Mouse (Mus musculus): ENCODE measurements around the gene Sash1. TPM values are rescaled to one million over a fixed set of nuclear protein-coding genes. Genes with fewer than 3 reads are reported as not detected.

Sash1 gene
- total RNA-seq, 2 experiments from 2014 or later = 92.0 to 101 TPM

DNA sequence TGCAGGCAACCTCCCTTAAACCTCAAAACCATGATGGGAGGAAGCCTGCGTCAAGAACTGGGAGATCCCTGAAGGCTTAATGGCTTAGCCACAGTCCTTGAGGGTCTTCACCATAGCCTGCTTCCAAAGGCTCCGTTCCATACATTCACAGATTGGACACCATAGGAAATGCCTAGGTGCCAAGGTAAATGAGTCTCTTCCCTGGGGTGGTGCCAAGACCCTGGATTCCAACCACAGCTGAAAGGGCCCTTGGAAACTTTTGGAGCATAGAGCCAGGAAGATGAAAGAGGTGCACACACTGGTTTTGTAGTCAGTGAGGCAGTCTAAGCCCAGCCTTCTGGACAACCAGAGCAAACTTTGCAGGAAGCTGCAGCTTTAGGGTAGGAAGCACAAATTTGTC, 193.3 kb downstream of the Sash1 start:
- DNase-seq (ENCODE audit: low spot score in 2 of 2) = no peak

DNA sequence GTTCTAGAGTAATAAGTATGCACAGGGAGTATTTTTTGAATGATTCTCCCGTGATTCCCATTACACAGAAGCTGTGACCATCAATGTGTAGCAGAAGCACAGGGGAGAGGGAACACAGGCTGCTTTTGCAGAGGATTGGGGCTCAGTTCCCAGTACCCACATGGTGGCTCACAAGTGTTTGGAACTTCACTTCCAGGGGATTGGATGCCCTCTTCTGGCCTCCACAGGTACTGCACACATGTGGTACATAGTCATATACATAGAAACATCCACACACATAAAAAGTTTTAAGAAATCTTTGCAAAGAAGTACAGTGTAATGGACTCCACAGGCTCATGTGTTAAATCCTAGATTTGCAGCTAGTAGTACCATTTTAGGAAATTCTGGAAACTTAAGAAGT, 199.7 kb downstream of the Sash1 start:
- no peak for DNase-seq (ENCODE audit: low spot score in 2 of 2)

DNA sequence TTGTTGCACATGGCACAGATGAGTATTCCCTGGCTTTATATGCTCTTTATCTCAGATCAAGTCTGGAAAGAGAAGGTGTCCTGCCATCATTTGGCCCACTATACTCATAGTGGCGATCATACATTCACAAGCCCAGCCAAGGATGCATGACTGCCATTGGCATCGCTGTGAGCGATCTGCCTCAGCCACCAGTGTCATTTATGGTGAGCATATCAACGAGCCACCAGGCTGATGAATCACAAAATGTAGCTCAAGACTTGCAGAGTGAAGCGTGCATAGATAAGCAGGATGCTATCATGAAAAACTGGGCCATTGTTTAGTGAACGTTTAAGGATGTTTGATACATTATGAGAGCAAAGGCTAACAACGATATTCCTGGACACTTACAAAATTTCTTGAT, 200.6 kb downstream of the Sash1 start:
- no peak for DNase-seq (ENCODE audit: low spot score in 2 of 2)

DNA sequence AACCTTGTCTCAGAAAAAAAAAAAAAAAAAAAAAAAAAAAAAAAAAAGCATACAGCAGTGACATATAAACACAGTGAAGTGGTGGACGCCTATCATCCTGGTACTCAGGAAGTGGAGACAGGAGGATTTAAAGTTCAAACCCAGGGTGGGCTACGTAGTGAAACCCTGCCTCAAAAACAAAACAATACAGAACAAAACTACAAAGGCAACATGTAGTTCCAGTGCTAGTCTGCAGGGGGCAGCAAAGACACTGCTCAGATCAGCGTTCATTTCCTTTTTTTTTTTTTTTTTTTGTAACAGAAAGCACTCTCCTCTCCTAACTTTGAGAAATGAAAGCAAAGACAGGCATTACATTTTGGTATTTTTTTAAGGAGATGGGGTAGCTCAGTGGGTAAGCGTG, 203.0 kb downstream of the Sash1 start:
- DNase-seq (ENCODE audit: low spot score in 2 of 2) = peak; percentile 70 to 77

DNA sequence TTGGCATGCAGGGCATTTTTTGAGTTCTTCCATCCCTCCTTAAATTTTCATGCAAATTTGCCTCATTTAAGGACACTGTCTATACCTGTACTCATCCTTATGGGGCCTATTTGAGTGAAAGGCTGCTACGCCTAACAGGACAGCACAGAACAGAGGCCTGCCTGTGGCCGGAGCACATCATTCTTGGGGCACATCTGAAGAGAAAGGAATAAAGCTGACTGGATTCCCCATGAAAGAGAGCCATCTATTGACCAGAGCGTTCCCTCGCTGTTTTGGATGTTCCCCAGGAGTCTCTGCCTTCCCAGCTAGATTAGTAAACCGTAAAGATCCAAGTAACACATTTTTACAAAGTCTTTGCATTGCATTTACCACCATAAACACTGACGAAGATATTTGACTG, 203.5 kb downstream of the Sash1 start:
- no peak for DNase-seq (ENCODE audit: low spot score in 2 of 2)

DNA sequence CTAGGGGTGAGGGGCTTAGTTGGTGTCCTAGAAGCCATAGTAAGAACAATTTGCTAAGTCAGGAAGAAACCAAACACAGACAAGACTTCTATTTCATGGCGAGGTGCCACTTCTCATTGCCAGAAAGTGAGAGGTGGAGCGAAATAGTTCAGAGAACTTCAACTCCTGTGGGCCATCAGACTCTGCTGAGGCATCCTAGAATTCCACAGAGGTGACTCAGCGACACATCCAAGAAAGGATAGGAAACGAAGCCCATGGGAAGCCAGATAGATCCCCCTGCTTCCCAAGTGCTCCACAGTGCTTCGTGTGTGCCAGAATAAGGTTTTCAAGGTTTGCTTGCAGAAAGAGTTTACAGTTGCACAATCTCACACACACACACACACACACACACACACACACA, 209.1 kb downstream of the Sash1 start:
- DNase-seq (ENCODE audit: low spot score in 2 of 2) = no peak
